Mouse (Mus musculus): ENCODE results near the gene Syngr1. TPM values are rescaled to one million over a fixed set of nuclear protein-coding genes. Genes with fewer than 3 reads are reported as not detected.

Syngr1 gene
- polyA plus RNA-seq, 1 experiment from 2014 or later: 26.3 TPM

DNA sequence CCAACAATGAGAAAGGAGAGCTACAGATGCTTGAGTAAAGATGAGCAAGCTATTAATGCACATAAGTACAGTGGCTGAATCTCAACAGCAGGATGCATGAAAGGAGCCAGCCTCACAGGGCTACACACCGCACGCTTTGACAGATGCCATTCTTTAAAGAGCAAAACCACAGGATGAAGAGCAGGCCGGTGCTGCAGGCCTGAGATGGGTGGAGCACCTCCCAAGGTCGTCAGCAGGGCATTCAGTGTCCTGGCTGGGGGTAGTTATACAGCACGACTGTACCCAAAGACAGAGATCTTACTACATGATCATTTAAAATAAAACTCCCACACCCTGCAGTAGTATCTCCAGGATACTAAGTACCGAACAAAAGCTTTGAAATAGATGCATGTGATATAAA, 55.0 kb downstream of the Syngr1 start:
- H3K27ac ChIP-seq (replicated peaks; ENCODE audit: low read depth, low read length): no peak overlapping the region; the same call in 1 of the 2 replicates
- no peak overlapping the region for H3K4me3 ChIP-seq (replicated peaks; ENCODE audit: low read depth, low read length)
- no peaks in the 10 kb centered on the region for H3K4me1 ChIP-seq (ENCODE audit: control insufficient read depth, insufficient read depth, low read length)
- WGBS: 72% methylated on average over 6 of the region's 6 CpGs
- no peaks in the 10 kb centered on the region for H3K27me3 ChIP-seq (ENCODE audit: control insufficient read depth, insufficient read depth, low read length)
- DNase-seq: no peak
- H3K36me3 ChIP-seq (ENCODE audit: control insufficient read depth, insufficient read depth, low read length): peaks cover 43% of the 10 kb centered on the region
- H3K4me2 ChIP-seq (ENCODE audit: low read length): no peak overlapping the region
- H3K9ac ChIP-seq (replicated peaks; ENCODE audit: low read length): no peak overlapping the region
- no peaks in the 10 kb centered on the region for H3K9me3 ChIP-seq (ENCODE audit: control insufficient read depth, low read length)
- no peak for ATAC-seq (ENCODE audit: low FRiP score, low TSS enrichment)

- ATAC-seq (ENCODE audit: low FRiP score, low TSS enrichment) (no peak), DNase-seq (no peak)
- H3K9me3 ChIP-seq (ENCODE audit: control insufficient read depth, low read length): no peaks in the 10 kb centered on the region
- H3K4me2 ChIP-seq (ENCODE audit: low read length): no peak overlapping the region
- H3K27me3 ChIP-seq (ENCODE audit: control insufficient read depth, insufficient read depth, low read length): no peaks in the 10 kb centered on the region
- H3K9ac ChIP-seq (replicated peaks; ENCODE audit: low read length): no peak overlapping the region
- no peaks in the 10 kb centered on the region for H3K4me1 ChIP-seq (ENCODE audit: control insufficient read depth, insufficient read depth, low read length)
- H3K4me3 ChIP-seq (replicated peaks; ENCODE audit: low read depth, low read length): no peak overlapping the region
- 66% methylated on average over 14 of the region's 14 CpGs for WGBS
- H3K36me3 ChIP-seq (ENCODE audit: control insufficient read depth, insufficient read depth, low read length): peaks cover 46% of the 10 kb centered on the region
- no peak overlapping the region for H3K27ac ChIP-seq (replicated peaks; ENCODE audit: low read depth, low read length)
These were observed 56.0 kb downstream of the Syngr1 start for GRCm38 (mm10) chr15:80147090-80147489.

DNA sequence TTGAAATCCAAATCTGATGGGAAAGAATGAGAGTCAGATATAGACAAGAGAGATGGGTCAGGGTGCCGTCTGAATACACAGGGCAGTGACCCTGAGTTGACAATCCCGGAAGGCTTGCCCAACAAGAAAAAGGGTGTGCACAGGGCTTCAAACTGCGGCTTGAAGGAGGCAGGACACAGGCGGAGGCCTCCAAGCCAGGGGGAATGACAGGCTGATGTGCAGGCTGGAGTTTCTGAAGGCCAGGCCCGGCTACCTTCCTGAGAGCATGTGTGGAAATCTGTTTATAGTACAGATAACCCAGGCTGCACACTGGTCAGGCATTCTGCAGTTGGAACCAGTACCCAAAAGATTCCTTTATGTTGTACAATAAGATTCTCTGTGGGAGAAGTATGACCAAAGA, 56.4 kb downstream of the Syngr1 start:
- Histone ChIP-seq H3K4me1 (ENCODE audit: control insufficient read depth, insufficient read depth, low read length) (no peaks in the 10 kb centered on the region), H3K27me3 (ENCODE audit: control insufficient read depth, insufficient read depth, low read length) (no peaks in the 10 kb centered on the region), H3K36me3 (ENCODE audit: control insufficient read depth, insufficient read depth, low read length) (peaks cover 47% of the 10 kb centered on the region), H3K4me3 (replicated peaks; ENCODE audit: low read depth, low read length) (no peak overlapping the region), H3K9me3 (ENCODE audit: control insufficient read depth, low read length) (no peaks in the 10 kb centered on the region), H3K4me2 (ENCODE audit: low read length) (no peak overlapping the region), H3K9ac (replicated peaks; ENCODE audit: low read length) (no peak overlapping the region), H3K27ac (replicated peaks; ENCODE audit: low read depth, low read length) (no peak overlapping the region)
- ATAC-seq (ENCODE audit: low FRiP score, low TSS enrichment) (no peak), DNase-seq (no peak)
- WGBS: 64% methylated on average over 5 of the region's 5 CpGs

GRCm38 (mm10) chr15:80148565-80148964, 57.4 kb downstream of the Syngr1 start:
- DNase-seq: no peak
- WGBS: 89% methylated on average over 8 of the region's 8 CpGs
- Histone ChIP-seq H3K27ac (replicated peaks; ENCODE audit: low read depth, low read length) (no peak overlapping the region), H3K9ac (replicated peaks; ENCODE audit: low read length) (no peak overlapping the region; the same call in 1 of the 2 replicates), H3K27me3 (ENCODE audit: control insufficient read depth, insufficient read depth, low read length) (no peaks in the 10 kb centered on the region), H3K36me3 (ENCODE audit: control insufficient read depth, insufficient read depth, low read length) (peaks cover 52% of the 10 kb centered on the region), H3K4me1 (ENCODE audit: control insufficient read depth, insufficient read depth, low read length) (no peaks in the 10 kb centered on the region), H3K4me3 (replicated peaks; ENCODE audit: low read depth, low read length) (no peak overlapping the region), H3K4me2 (ENCODE audit: low read length) (no peak overlapping the region), H3K9me3 (ENCODE audit: control insufficient read depth, low read length) (no peaks in the 10 kb centered on the region)
- no peak for ATAC-seq (ENCODE audit: low FRiP score, low TSS enrichment)

GRCm38 (mm10) chr15:80149517-80149916, 58.4 kb downstream of the Syngr1 start:
- H3K4me1 ChIP-seq (ENCODE audit: control insufficient read depth, insufficient read depth, low read length): no peaks in the 10 kb centered on the region
- no peak overlapping the region for H3K4me2 ChIP-seq (ENCODE audit: low read length)
- no peaks in the 10 kb centered on the region for H3K27me3 ChIP-seq (ENCODE audit: control insufficient read depth, insufficient read depth, low read length)
- no peak overlapping the region for H3K4me3 ChIP-seq (replicated peaks; ENCODE audit: low read depth, low read length)
- no peaks in the 10 kb centered on the region for H3K9me3 ChIP-seq (ENCODE audit: control insufficient read depth, low read length)
- H3K36me3 ChIP-seq (ENCODE audit: control insufficient read depth, insufficient read depth, low read length): peaks cover 57% of the 10 kb centered on the region
- H3K9ac ChIP-seq (replicated peaks; ENCODE audit: low read length): no peak overlapping the region
- WGBS: 96% methylated on average over 7 of the region's 7 CpGs
- no peak overlapping the region for H3K27ac ChIP-seq (replicated peaks; ENCODE audit: low read depth, low read length)
- DNase-seq (no peak), ATAC-seq (ENCODE audit: low FRiP score, low TSS enrichment) (no peak)

- DNase-seq (no peak), ATAC-seq (ENCODE audit: low FRiP score, low TSS enrichment) (no peak)
- Histone ChIP-seq H3K4me1 (ENCODE audit: control insufficient read depth, insufficient read depth, low read length) (no peaks in the 10 kb centered on the region), H3K36me3 (ENCODE audit: control insufficient read depth, insufficient read depth, low read length) (peaks cover 82% of the 10 kb centered on the region), H3K9me3 (ENCODE audit: control insufficient read depth, low read length) (no peaks in the 10 kb centered on the region), H3K9ac (replicated peaks; ENCODE audit: low read length) (no peak overlapping the region), H3K4me3 (replicated peaks; ENCODE audit: low read depth, low read length) (no peak overlapping the region), H3K27ac (replicated peaks; ENCODE audit: low read depth, low read length) (no peak overlapping the region), H3K4me2 (ENCODE audit: low read length) (no peak overlapping the region), H3K27me3 (ENCODE audit: control insufficient read depth, insufficient read depth, low read length) (no peaks in the 10 kb centered on the region)
- 93% methylated on average over 10 of the region's 10 CpGs for WGBS
These were observed 61.5 kb downstream of the Syngr1 start for GRCm38 (mm10) chr15:80152663-80153062.

GRCm38 (mm10) chr15:80153757-80154156, 62.6 kb downstream of the Syngr1 start:
- no peak overlapping the region for H3K27ac ChIP-seq (replicated peaks; ENCODE audit: low read depth, low read length)
- no peak overlapping the region for H3K9ac ChIP-seq (replicated peaks; ENCODE audit: low read length)
- DNase-seq: no peak
- H3K9me3 ChIP-seq (ENCODE audit: control insufficient read depth, low read length): no peaks in the 10 kb centered on the region
- no peak for ATAC-seq (ENCODE audit: low FRiP score, low TSS enrichment)
- 75% methylated on average over 11 of the region's 11 CpGs for WGBS
- H3K36me3 ChIP-seq (ENCODE audit: control insufficient read depth, insufficient read depth, low read length): peaks cover 88% of the 10 kb centered on the region
- no peak overlapping the region for H3K4me2 ChIP-seq (ENCODE audit: low read length)
- H3K4me3 ChIP-seq (replicated peaks; ENCODE audit: low read depth, low read length): no peak overlapping the region
- no peaks in the 10 kb centered on the region for H3K27me3 ChIP-seq (ENCODE audit: control insufficient read depth, insufficient read depth, low read length)
- H3K4me1 ChIP-seq (ENCODE audit: control insufficient read depth, insufficient read depth, low read length): no peaks in the 10 kb centered on the region

- Histone ChIP-seq H3K27me3 (ENCODE audit: control insufficient read depth, insufficient read depth, low read length) (no peaks in the 10 kb centered on the region), H3K9ac (replicated peaks; ENCODE audit: low read length) (no peak overlapping the region), H3K27ac (replicated peaks; ENCODE audit: low read depth, low read length) (no peak overlapping the region), H3K9me3 (ENCODE audit: control insufficient read depth, low read length) (no peaks in the 10 kb centered on the region), H3K4me2 (ENCODE audit: low read length) (no peak overlapping the region), H3K36me3 (ENCODE audit: control insufficient read depth, insufficient read depth, low read length) (peaks cover 91% of the 10 kb centered on the region), H3K4me1 (ENCODE audit: control insufficient read depth, insufficient read depth, low read length) (no peaks in the 10 kb centered on the region), H3K4me3 (replicated peaks; ENCODE audit: low read depth, low read length) (no peak overlapping the region)
- DNase-seq (no peak), ATAC-seq (ENCODE audit: low FRiP score, low TSS enrichment) (no peak)
- 95% methylated on average over 8 of the region's 8 CpGs for WGBS
These were observed 64.6 kb downstream of the Syngr1 start for GRCm38 (mm10) chr15:80155707-80156106.

GRCm38 (mm10) chr15:80157197-80157943, 66.2 kb downstream of the Syngr1 start:
- Histone ChIP-seq H3K4me1 (ENCODE audit: control insufficient read depth, insufficient read depth, low read length) (no peaks in the 10 kb centered on the region), H3K4me3 (replicated peaks; ENCODE audit: low read depth, low read length) (no peak overlapping the region)
- WGBS: 95% methylated on average over 22 of the region's 22 CpGs

More at GRCm38 (mm10) chr15:80157197-80157943, 66.2 kb downstream of the Syngr1 start:
- ATAC-seq (ENCODE audit: low FRiP score, low TSS enrichment) (no peak), DNase-seq (no peak)
- H3K36me3 ChIP-seq (ENCODE audit: control insufficient read depth, insufficient read depth, low read length): peaks cover 94% of the 10 kb centered on the region
- H3K4me2 ChIP-seq (ENCODE audit: low read length): no peak overlapping the region
- no peaks in the 10 kb centered on the region for H3K9me3 ChIP-seq (ENCODE audit: control insufficient read depth, low read length)
- no peak overlapping the region for H3K9ac ChIP-seq (replicated peaks; ENCODE audit: low read length)
- H3K27ac ChIP-seq (replicated peaks; ENCODE audit: low read depth, low read length): no peak overlapping the region
- no peaks in the 10 kb centered on the region for H3K27me3 ChIP-seq (ENCODE audit: control insufficient read depth, insufficient read depth, low read length)

Data from midbrain, embryonic 14.5 days (tissue).